Mouse (Mus musculus) thymus, adult 2 months (tissue): ENCODE measurements around the gene 2900026A02Rik.

ENCODE experiments used
- CTCF ChIP-seq: fragments of 200-500 bp; IDR thresholded peaks from 2 replicates; pipeline ENCODE4 v1.5.1; 2012; ENCODE audit warnings: mild to moderate bottlenecking, control low read depth, low read length, moderate library complexity, borderline replicate concordance; ENCODE audit not compliant: control insufficient read depth, poor library complexity, insufficient read depth; ENCODE audit errors: extremely low read depth
- POLR2A ChIP-seq: fragments of 200-500 bp; IDR thresholded peaks from 2 replicates; pipeline ENCODE4 v1.6.1; 2012; ENCODE audit warnings: mild to moderate bottlenecking, low read length, control low read depth, moderate library complexity; ENCODE audit not compliant: control insufficient read depth, poor library complexity, insufficient read depth; ENCODE audit errors: extremely low read depth

GRCm38 (mm10) chr5:113208622-113209400 lies 12.2 kb downstream of the 2900026A02Rik start:
- no peak for TF ChIP-seq POLR2A
- no peak for TF ChIP-seq CTCF
